Mouse (Mus musculus) hindbrain, embryonic 10.5 days (tissue): ENCODE measurements around the gene Polr3c. TPM values are rescaled to one million over a fixed set of nuclear protein-coding genes. Genes with fewer than 3 reads are reported as not detected.

Experiments used
- DNase-seq: peaks from one replicate; pipeline ENCODE4 v3.0.0-alpha.2; 2017; ENCODE audit warnings: low spot score
- H3K27ac ChIP-seq: fragments of 300-500 bp; sonication (generic); 2 replicates; pipeline ENCODE4 v1.5.1; 2016; ENCODE audit warnings: mild to moderate bottlenecking, moderate library complexity
- H3K27me3 ChIP-seq: fragments of 300-500 bp; sonication (generic); 2 replicates; pipeline ENCODE4 v1.6.1; 2016; ENCODE audit warnings: mild to moderate bottlenecking; ENCODE audit not compliant: poor library complexity, insufficient read depth, severe bottlenecking
- H3K36me3 ChIP-seq: fragments of 300-500 bp; sonication (generic); 2 replicates; pipeline ENCODE4 v1.6.1; 2016; ENCODE audit warnings: mild to moderate bottlenecking, moderate library complexity
- H3K4me1 ChIP-seq: fragments of 300-500 bp; sonication (generic); replicated peaks from 2 replicates; pipeline ENCODE4 v1.6.1; 2016; ENCODE audit warnings: mild to moderate bottlenecking
- H3K4me3 ChIP-seq: fragments of 300-500 bp; sonication (generic); 2 replicates; pipeline ENCODE4 v1.5.1; 2016; ENCODE audit warnings: mild to moderate bottlenecking, moderate library complexity
- H3K9me3 ChIP-seq: fragments of 300-500 bp; sonication (generic); 2 replicates; pipeline ENCODE4 v1.6.1; 2016; ENCODE audit warnings: mild to moderate bottlenecking, moderate library complexity
- WGBS: fragments of 180-500 bp; shearing (Covaris S2); methylation state at CpG from one replicate; pipeline ENCODE4 v1.1.7; 2016; 5-methylcytosine and 5-hydroxymethylcytosine counted together
- polyA plus RNA-seq: library from polyadenylated mRNA; unstranded; fragments of >200 nt; fragmentation: Nextera tagmentation; extraction: Ambion mirVana; gene quantifications from 2 replicates; pipeline ENCODE4 v1.2.1, GENCODE M21; 2016

Polr3c gene
- polyA plus RNA-seq, 1 experiment from 2014 or later = 44.4 TPM

DNA sequence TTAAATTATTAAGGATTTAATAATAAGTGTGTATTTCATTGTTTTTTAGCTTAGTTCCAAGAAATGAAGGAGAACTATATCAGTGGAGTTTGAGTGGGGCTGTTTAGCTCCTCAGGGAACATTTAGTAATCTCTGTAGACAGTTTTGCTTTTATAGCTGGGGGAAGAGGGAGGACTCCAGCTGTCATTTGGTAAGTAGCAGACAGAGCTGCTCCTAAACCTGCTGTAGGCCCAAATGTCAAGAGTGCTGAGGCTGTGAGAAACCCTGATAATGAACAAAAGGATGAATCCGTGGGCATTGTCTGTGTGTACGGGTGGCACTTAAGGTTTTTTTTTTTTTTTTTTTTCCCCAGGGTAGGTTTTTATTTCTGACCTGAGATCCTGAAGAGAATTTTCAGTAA, 7.8 kb upstream of the Polr3c start:
- 86% methylated on average over 2 of the region's 2 CpGs for WGBS
- DNase-seq = no peak
- H3K27me3 ChIP-seq = no peaks in the 10 kb centered on the region
- 0 out of 2 replicates have a peak, but pooled peaks cover 2% of the 10 kb centered on the region for H3K36me3 ChIP-seq
- no peaks in the 10 kb centered on the region for H3K9me3 ChIP-seq
- no peak overlapping the region for H3K4me3 ChIP-seq
- H3K4me1 ChIP-seq = peaks cover 10% of the 10 kb centered on the region; the same call in 1 of the 2 replicates
- no peak overlapping the region for H3K27ac ChIP-seq

DNA sequence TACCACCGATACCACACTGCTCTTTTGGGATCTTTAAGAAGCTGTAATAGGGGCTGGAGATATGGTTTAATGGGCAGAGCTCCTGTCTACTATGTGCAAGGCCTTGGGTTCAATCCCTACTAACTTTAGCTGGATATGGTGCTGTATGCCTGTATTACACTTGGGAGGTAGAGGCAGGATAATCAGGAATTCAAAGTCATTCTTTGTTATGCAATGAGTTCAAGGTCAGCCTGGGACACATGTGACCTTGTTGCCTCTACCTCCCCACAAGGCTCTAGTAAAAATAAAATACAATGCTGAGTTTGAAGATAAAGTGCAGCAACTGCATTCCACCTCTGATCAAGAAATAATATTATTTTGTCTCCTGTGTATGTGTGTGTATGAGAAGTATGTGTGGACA, 6.6 kb upstream of the Polr3c start:
- Histone ChIP-seq H3K36me3 (0 out of 2 replicates have a peak, but pooled peaks cover 2% of the 10 kb centered on the region), H3K27me3 (no peaks in the 10 kb centered on the region), H3K27ac (no peak overlapping the region), H3K9me3 (no peaks in the 10 kb centered on the region), H3K4me1 (peaks cover 17% of the 10 kb centered on the region), H3K4me3 (no peak overlapping the region)
- DNase-seq = no peak
- WGBS = 100% methylated on average over 1 of the region's 1 CpGs

DNA sequence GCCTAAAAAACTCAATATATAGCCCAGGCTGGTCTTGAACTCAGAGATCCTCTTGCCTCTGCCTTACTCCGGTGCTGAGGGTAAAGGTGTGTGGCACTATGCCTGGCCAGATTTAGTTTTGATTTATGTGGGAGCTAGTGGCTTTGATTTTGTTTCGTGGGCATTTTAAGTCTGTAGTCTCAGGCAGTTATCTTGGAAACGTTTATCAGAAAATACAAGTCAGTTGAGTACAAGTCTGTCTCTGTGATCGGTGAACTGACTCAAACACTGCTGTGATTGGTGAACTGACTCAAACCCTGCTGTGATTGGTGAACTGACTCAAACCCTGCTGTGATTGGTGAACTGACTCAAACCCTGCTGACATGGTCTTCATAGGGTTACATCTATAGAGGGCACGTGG, 3.4 kb upstream of the Polr3c start:
- H3K36me3 ChIP-seq = 0 out of 2 replicates have a peak, but pooled peaks cover 2% of the 10 kb centered on the region
- no peak for DNase-seq
- WGBS = 78% methylated on average over 5 of the region's 5 CpGs
- H3K4me1 ChIP-seq = peaks cover 37% of the 10 kb centered on the region
- no peak overlapping the region for H3K4me3 ChIP-seq
- no peaks in the 10 kb centered on the region for H3K9me3 ChIP-seq
- no peak overlapping the region for H3K27ac ChIP-seq
- H3K27me3 ChIP-seq = no peaks in the 10 kb centered on the region

DNA sequence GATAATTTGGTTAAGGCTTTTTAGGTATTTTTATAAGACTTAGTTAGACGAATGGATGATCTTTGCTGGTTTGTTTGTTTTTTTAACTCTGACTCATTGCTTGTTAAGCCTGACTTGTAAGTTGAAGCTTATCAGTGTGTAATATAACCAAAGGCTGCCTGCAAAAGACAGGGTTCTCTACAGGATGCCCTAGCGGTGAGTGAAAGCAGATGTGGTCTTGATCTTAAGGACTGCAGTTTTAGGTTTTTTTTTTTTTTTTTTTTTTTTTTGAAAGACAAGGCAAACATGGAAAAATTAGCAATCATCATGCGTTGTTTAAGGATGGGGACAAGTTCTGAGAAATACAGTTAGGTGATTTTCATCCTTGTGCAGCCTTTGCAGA, 2.0 kb upstream of the Polr3c start:
- WGBS = 76% methylated on average over 3 of the region's 3 CpGs
- Histone ChIP-seq H3K4me1 (peaks cover 35% of the 10 kb centered on the region), H3K4me3 (no peak overlapping the region), H3K27me3 (no peaks in the 10 kb centered on the region), H3K9me3 (no peaks in the 10 kb centered on the region), H3K36me3 (peaks cover 10% of the 10 kb centered on the region; the same call in 1 of the 2 replicates), H3K27ac (no peak overlapping the region)
- DNase-seq = no peak

DNA sequence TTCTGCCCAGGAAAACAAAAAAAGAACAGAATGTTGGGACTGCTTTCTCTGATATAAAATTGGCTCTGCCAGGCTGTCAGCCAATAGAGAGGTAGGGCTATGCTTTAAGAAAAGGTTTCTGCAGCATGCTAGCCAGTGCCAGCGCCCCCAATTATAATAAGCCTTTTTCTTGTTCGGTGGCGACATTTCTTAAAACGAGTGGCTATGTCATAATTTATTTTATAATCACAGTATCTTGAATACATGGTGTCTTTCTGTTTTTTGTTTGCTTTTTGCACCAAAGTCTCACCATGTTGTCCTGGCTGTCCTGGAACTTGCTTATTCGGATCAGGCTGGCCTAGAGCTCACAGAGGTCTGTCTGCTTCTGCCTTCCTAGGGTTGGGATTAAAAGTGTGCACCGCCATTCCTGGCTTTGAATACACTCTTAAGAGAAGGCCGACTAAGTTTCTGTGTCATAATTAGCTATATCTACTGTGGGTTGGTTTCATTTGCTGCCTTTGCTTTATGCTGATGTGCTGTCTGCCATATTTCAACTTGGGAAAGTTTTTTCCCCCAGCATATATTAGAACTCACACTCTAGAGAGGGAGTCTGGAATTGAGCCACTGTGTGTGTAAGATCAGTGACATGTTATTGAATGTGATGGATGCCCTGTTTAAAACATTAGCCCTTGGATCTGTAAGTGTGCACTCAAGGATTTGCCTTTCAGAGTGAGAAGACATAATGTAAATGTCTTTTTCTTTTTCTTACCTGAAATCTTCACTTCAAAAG, 1.4 kb upstream of the Polr3c start:
- peaks cover 35% of the 10 kb centered on the region for H3K4me1 ChIP-seq
- no peak for DNase-seq
- peaks cover 15% of the 10 kb centered on the region for H3K36me3 ChIP-seq
- no peaks in the 10 kb centered on the region for H3K27me3 ChIP-seq
- H3K27ac ChIP-seq = no peak overlapping the region
- H3K9me3 ChIP-seq = no peaks in the 10 kb centered on the region
- peak overlapping the region; percentile 87 for H3K4me3 ChIP-seq
- 58% methylated on average over 7 of the region's 7 CpGs for WGBS

DNA sequence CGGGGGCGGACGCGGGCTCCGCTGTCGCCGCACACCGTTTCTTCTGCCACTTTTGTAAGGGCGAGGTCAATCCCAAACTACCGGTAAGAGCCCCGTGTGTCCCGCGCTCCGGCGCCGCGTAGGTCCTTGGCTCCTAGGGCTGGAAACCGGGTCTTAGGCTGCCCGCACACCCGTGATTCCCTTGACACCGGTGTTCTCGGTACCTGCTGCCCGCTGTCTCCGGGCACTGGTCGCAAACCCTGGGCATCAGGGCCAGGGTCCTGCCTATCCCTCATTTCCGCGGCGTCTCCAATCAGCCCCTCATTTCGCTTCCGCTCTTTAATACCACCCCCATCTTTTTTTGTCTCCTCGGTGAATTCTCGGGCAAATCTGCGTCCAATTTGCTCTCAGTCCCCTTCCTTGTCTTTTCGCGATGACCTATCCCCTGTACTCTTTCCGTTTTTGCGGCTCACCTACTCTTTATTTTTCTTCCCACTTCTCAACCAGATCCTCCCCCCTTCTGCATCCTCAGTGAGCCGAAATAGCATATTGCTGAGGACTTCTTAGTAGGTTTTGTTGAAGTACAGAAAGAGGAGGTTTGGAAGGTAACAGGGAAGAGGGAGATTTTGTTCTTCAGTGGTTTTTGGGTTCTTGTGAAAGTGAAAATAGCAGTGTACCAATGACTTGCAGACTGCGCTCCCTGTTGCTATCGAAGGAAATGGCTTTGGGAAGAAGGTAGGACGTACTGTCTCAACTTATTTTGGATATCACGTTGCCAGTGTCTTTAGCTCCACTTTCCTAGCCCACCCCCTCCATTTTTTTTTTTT, 603 bp upstream of the Polr3c start:
- H3K27me3 ChIP-seq = no peaks in the 10 kb centered on the region
- DNase-seq = no peak
- under 1% methylated on average over 42 of the region's 42 CpGs for WGBS
- H3K4me3 ChIP-seq = peak overlapping the region; percentile 87
- H3K27ac ChIP-seq = peak overlapping the region; percentile 94
- peaks cover 35% of the 10 kb centered on the region for H3K4me1 ChIP-seq
- H3K9me3 ChIP-seq = no peaks in the 10 kb centered on the region
- H3K36me3 ChIP-seq = peaks cover 23% of the 10 kb centered on the region

DNA sequence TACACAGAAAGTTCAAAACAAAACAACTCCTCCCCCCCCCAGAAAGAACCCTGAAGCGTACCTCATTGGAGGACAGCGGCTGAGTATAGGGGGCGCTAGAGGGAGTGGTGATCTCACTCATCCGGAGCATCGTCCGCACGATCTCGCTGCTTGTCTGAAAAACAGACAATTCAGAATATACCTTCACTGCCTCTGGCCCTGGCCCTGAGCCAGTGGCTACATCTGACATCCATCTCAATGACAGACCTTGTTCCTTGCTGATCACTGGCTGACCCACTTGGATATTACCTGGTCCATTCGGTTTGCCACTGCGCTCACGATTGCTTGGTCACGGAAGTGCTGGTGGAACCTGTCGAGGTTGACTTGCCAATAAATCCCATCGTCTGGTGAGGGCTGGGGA, 8.3 kb downstream of the Polr3c start:
- no peaks in the 10 kb centered on the region for H3K9me3 ChIP-seq
- H3K27me3 ChIP-seq = no peaks in the 10 kb centered on the region
- DNase-seq = peak; percentile 44
- WGBS = 44% methylated on average over 14 of the region's 14 CpGs
- no peak overlapping the region for H3K4me3 ChIP-seq
- H3K4me1 ChIP-seq = peaks cover 8% of the 10 kb centered on the region; the same call in 1 of the 2 replicates
- no peak overlapping the region for H3K27ac ChIP-seq
- peaks cover 92% of the 10 kb centered on the region for H3K36me3 ChIP-seq

DNA sequence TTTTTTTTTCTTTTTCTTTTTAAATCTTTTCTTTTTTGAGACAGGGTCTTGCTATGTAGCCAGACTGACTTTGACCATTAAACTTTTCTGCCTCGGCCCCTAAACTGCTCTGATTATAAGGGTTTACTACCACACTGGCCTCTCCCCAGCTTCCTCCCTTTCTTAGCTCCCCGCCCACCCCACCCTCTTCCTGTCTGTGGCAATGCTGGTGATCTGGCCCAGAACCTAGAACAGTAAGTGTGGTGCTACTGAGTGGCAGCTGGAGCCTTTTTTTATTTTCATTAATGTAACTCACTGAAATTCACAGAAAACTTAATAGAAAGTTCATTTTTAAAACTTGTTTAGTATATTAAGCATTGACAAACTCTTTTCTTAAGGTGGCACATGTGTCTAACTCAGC, 11.6 kb downstream of the Polr3c start:
- no peaks in the 10 kb centered on the region for H3K9me3 ChIP-seq
- no peaks in the 10 kb centered on the region for H3K27me3 ChIP-seq
- no peak overlapping the region for H3K27ac ChIP-seq
- H3K4me1 ChIP-seq = peaks cover 8% of the 10 kb centered on the region; the same call in 1 of the 2 replicates
- 80% methylated on average over 2 of the region's 2 CpGs for WGBS
- no peak overlapping the region for H3K4me3 ChIP-seq
- peaks cover 92% of the 10 kb centered on the region for H3K36me3 ChIP-seq
- no peak for DNase-seq

DNA sequence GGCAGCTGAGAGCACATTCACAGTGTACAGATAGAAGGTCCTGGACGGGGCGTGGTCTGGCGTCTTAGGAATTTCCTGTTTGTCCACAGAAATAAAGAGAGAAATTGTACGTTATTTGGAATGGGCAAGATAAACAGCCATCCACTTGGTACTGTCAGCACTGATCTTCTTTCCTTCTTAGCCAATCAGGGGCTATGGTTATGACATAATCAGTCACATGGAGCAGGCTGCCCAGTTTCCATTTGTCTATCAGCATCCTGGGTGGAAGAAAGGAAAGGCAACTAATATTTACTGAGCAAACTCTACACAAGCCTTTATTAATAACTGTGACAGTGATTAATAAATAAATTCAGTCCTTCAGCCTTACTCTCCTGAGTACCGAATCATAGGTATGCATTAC, 13.1 kb downstream of the Polr3c start:
- peaks cover 93% of the 10 kb centered on the region for H3K36me3 ChIP-seq

DNA sequence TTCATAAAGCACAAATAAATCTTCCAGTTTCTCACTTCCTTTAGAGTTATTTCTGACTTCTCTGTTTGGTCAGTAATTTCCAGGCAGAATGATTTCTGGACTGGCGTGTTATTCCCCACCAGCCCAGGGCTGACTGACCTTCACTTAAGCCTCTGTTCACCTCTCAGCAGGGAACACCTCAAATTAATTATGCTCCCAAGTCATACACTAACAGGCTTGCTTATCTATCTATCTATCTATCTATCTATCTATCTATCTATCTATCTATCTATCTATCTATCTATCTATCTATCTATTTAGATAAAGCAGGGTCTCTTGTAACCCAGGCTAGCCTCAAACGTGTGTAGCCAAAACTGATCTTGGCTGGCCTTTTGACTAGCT, 18.8 kb downstream of the Polr3c start:
- Histone ChIP-seq H3K27ac (no peak overlapping the region), H3K9me3 (no peaks in the 10 kb centered on the region), H3K4me3 (peak overlapping the region; percentile 66; the same call in 1 of the 2 replicates), H3K27me3 (peaks cover 18% of the 10 kb centered on the region), H3K36me3 (peaks cover 68% of the 10 kb centered on the region), H3K4me1 (peaks cover 11% of the 10 kb centered on the region)
- 45% methylated on average over 2 of the region's 2 CpGs for WGBS
- no peak for DNase-seq

More for the DNA sequence above, 13.1 kb downstream of the Polr3c start:
- 90% methylated on average over 5 of the region's 5 CpGs for WGBS
- H3K4me3 ChIP-seq = no peak overlapping the region
- DNase-seq = no peak
- no peaks in the 10 kb centered on the region for H3K27me3 ChIP-seq
- H3K27ac ChIP-seq = no peak overlapping the region
- H3K9me3 ChIP-seq = no peaks in the 10 kb centered on the region
- peaks cover 4% of the 10 kb centered on the region; the same call in 1 of the 2 replicates for H3K4me1 ChIP-seq

DNA sequence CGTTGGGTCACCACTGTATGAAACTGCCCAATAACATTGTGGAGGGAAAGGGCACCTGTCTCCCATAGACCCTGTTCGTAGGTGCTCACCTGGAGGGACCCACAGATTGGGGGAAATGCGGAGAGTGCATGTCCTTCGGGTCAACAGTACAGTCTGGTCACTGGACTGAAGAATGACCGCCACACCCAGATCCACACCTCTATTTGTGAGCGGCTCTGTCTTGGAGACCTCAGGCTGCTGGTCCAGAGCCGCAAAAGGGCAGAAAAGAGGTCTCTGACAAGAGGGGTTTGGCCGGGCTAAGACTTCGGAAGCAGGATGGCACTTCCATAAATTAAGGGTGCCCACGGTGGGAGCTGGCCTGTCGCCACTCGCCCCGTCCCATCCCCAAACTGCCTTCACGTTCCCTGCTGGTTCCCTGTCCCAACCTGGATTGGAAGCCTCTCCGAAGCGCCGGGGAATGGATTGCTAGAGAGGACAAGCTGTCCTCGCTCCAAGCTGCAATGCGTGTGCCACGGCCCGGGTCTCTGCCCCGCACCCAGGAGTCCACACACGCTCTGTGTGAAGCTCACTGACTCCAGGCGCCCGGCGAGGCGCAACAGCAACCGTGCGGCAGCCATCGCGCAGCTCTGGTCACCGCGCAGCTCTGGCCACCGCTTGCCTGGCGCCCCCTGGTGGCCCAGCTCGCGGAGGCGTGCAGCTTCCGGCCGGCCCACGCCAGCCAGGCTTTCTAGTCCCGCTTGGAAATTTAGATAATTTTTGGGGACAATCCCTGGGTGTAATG, 19.3 kb downstream of the Polr3c start, which contains the start of gene Nudt17:
TSS of gene Nudt17 (minus strand) at position 660 of the 781 bp plus-strand sequence.
- Histone ChIP-seq H3K27me3 (peaks cover 18% of the 10 kb centered on the region), H3K4me3 (peak within 1 kb of the TSS; percentile 66), H3K9me3 (no peaks in the 10 kb centered on the region), H3K4me1 (peaks cover 11% of the 10 kb centered on the region), H3K36me3 (peaks cover 68% of the 10 kb centered on the region), H3K27ac (peak within 1 kb of the TSS; percentile 82)
- peak; percentile 81 for DNase-seq
- 6% methylated on average over 42 of the region's 42 CpGs for WGBS

DNA sequence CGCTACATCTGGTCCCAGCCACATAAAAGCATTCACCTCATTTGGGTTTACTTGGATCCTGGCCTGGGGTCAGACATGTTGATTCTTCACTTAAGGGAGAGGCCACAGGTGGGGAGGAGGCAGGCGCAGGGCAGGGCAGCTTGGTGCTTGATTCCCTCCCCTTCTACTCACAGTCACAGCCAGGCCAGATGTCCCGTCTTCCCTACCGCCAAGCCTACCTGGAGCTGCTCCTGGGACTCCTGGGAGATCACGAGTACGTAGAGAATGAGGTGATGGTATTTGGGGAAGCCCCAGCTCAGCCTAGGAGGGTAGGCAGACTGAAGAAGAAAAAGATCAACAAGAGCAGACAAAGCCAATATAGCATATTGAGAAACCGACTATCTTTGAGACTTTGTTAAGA, 20.4 kb downstream of the Polr3c start:
- peaks cover 18% of the 10 kb centered on the region for H3K27me3 ChIP-seq
- H3K36me3 ChIP-seq = peaks cover 67% of the 10 kb centered on the region
- no peak overlapping the region for H3K27ac ChIP-seq
- no peak overlapping the region for H3K4me3 ChIP-seq
- H3K4me1 ChIP-seq = peaks cover 12% of the 10 kb centered on the region
- DNase-seq = no peak
- H3K9me3 ChIP-seq = no peaks in the 10 kb centered on the region
- 74% methylated on average over 7 of the region's 7 CpGs for WGBS
